Mouse (Mus musculus): ENCODE data around the gene Mdga1. TPM values are rescaled to one million over a fixed set of nuclear protein-coding genes. Genes with fewer than 3 reads are reported as not detected.

Gene Mdga1
- polyA plus RNA-seq, 1 experiment from 2014 or later: 17.7 TPM

- in situ Hi-C loops (cut with MboI; ENCODE audit: low pct_unique_long_range_greater_than_20kb): no loop called here
- CTCF ChIA-PET: no interaction called here
- POLR2A ChIA-PET: no interaction called here
- DNase-seq (ENCODE audit: low read depth, low spot score) (no peak), ATAC-seq (no peak)
- TF ChIP-seq CTCF (IDR thresholded peaks at IDR 0.05): no peak
- no peaks in the 10 kb centered on the region for H3K27me3 ChIP-seq
Measured at GRCm38 (mm10) chr17:29925608-29926606, 44.0 kb downstream of the Mdga1 start.

DNA sequence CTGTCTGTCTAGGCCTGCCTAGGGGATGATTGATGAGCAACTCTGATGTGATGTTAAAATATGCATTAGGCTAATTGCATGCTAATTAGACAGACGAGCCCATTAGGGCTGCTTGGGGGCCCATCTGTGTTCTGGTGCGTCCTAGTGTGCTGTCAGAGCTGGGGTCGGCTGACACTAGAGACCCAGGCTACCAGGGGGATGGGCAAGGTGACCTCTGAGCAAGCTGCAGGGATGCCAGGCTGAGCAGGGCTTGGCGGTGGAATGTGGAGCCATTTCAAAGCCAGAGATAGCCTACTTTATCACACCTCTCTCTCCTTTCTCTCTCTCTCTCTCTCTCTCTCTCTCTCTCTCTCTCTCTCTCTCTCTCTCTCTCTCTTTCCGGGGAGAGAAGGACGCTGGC lies 49.8 kb downstream of the Mdga1 start:
- no peak for ATAC-seq
- TF ChIP-seq CTCF (IDR thresholded peaks at IDR 0.05): no peak
- in situ Hi-C loops (cut with MboI; ENCODE audit: low pct_unique_long_range_greater_than_20kb): no loop called here
- ChIA-PET CTCF (no interaction called here), POLR2A (interaction anchor here (1.1 kb wide), 1 partner anchor 15 kb away, joined by 3 read pairs; no protein-coding TSS in a partner anchor)
- no peak for DNase-seq (ENCODE audit: low read depth, low spot score)
- no peaks in the 10 kb centered on the region for H3K27me3 ChIP-seq

DNA sequence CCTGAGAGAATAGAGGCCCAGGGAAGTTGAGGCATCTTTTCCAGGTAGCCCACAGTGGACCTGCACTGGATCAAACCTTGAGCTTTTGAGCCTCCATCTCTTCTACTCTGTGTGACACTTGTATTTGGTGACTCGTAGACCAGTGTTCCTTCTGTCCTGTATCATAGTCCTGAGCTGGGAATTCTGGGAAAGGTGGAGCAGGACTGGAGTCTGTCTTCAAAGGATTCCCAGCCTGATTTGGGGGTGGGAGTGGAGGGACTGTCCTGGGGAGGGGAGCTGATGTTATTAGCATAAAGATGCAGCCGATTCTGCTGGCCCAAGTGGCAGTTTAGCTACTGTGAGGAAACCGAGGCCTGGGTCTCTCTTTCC lies 50.4 kb downstream of the Mdga1 start:
- in situ Hi-C loops (cut with MboI; ENCODE audit: low pct_unique_long_range_greater_than_20kb): no loop called here
- CTCF ChIA-PET: no interaction called here
- ATAC-seq (no peak), DNase-seq (ENCODE audit: low read depth, low spot score) (no peak)
- TF ChIP-seq CTCF (IDR thresholded peaks at IDR 0.05): no peak
- POLR2A ChIA-PET: interaction anchor here (1.1 kb wide), 1 partner anchor 15 kb away, joined by 3 read pairs; no protein-coding TSS in a partner anchor
- no peaks in the 10 kb centered on the region for H3K27me3 ChIP-seq

- POLR2A ChIA-PET: interaction anchor here (1.1 kb wide), 1 partner anchor 14 kb away, joined by 3 read pairs; no protein-coding TSS in a partner anchor
- no peak for ATAC-seq
- H3K27me3 ChIP-seq: no peaks in the 10 kb centered on the region
- CTCF ChIA-PET: no interaction called here
- no peak for TF ChIP-seq CTCF (IDR thresholded peaks at IDR 0.05)
- DNase-seq (ENCODE audit: low read depth, low spot score): no peak
- in situ Hi-C loops (cut with MboI; ENCODE audit: low pct_unique_long_range_greater_than_20kb): no loop called here
Measured at GRCm38 (mm10) chr17:29918791-29919551, 50.9 kb downstream of the Mdga1 start.

DNA sequence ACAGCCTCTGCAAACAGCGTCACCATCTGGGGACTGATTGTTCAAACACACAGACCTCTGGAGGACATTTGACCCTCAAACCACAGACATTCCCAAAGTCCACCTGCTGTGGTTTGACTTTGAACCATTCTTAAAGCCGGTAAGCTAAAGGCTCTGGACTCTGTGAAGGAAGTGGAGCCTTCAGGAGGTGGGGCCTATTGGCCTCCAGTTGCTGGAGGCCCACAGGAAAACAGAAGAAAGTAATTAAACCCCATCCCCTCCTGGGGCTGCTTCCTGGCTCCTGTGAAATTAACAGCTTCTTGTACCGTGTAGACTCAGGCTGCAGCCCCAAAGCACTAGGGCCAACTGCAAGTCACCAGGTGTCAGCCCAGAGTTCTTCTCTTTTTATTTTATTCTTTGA lies 52.9 kb downstream of the Mdga1 start:
- no peak for DNase-seq (ENCODE audit: low read depth, low spot score)
- ChIA-PET CTCF (interaction anchor here (0.9 kb wide), 1 partner anchor 29 kb away, joined by 3 read pairs; no protein-coding TSS in a partner anchor), POLR2A (no interaction called here)
- ATAC-seq: no peak
- H3K27me3 ChIP-seq: no peaks in the 10 kb centered on the region
- in situ Hi-C loops (cut with MboI; ENCODE audit: low pct_unique_long_range_greater_than_20kb): no loop called here
- no peak for TF ChIP-seq CTCF (IDR thresholded peaks at IDR 0.05)

DNA sequence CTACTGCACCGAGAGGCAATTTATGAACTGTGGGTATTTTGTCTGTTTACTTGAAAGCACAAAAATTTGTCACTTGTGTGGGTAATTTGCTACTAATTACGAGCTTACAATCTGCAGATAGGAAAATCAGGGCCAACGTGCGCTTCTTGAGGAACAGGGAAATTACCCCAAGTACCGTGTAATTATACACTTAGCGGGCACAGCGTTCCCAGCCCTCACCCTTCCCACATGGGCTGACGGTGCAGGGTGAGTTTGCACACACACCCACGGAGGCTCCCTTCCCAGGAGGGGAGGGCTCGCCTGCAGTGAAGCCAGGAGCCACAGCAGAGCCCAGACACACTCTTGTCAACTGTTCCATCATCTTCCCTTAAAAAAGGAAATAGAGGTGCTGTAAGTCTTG lies 54.1 kb downstream of the Mdga1 start:
- no peaks in the 10 kb centered on the region for H3K27me3 ChIP-seq
- POLR2A ChIA-PET: no interaction called here
- no peak for TF ChIP-seq CTCF (IDR thresholded peaks at IDR 0.05)
- in situ Hi-C loops (cut with MboI; ENCODE audit: low pct_unique_long_range_greater_than_20kb): no loop called here
- ATAC-seq: no peak
- DNase-seq (ENCODE audit: low read depth, low spot score): no peak
- CTCF ChIA-PET: no interaction called here

GRCm38 (mm10) chr17:29913301-29913965 lies 56.5 kb downstream of the Mdga1 start:
- ChIA-PET POLR2A (interaction anchor here (0.9 kb wide), 1 partner anchor 186 kb away, joined by 4 read pairs; no protein-coding TSS in a partner anchor), CTCF (no interaction called here)
- DNase-seq (ENCODE audit: low read depth, low spot score) (no peak), ATAC-seq (no peak)
- in situ Hi-C loops (cut with MboI; ENCODE audit: low pct_unique_long_range_greater_than_20kb): no loop called here
- H3K27me3 ChIP-seq: no peaks in the 10 kb centered on the region
- no peak for TF ChIP-seq CTCF (IDR thresholded peaks at IDR 0.05)

GRCm38 (mm10) chr17:29912733-29913132 lies 57.2 kb downstream of the Mdga1 start:
- in situ Hi-C loops (cut with MboI; ENCODE audit: low pct_unique_long_range_greater_than_20kb): no loop called here
- H3K27me3 ChIP-seq: no peaks in the 10 kb centered on the region

DNA sequence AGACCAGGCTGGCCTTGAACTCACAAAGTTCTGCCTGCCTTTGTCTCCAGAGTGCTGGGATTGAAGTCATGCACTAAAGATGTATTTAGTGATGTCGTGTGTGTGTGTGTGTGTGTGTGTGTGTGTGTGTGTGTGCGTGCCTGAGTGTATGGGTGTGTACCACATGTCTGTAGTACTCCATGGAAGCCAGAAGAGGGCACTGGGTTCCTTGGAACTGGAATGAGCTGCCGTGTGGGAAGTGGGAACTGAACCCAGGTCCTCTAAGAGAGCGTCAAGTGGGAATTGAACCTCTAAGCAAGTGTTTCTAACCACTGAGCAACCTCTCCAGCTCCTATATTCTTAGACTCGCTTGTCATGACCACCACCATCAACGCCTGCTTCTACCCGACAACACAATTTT lies 60.9 kb downstream of the Mdga1 start:
- H3K27me3 ChIP-seq: no peaks in the 10 kb centered on the region
- in situ Hi-C loops (cut with MboI; ENCODE audit: low pct_unique_long_range_greater_than_20kb): no loop called here
- ATAC-seq: no peak
- ChIA-PET CTCF (no interaction called here), POLR2A (no interaction called here)
- TF ChIP-seq CTCF (IDR thresholded peaks at IDR 0.05): no peak
- no peak for DNase-seq (ENCODE audit: low read depth, low spot score)

More at GRCm38 (mm10) chr17:29912733-29913132, 57.2 kb downstream of the Mdga1 start:
- ChIA-PET POLR2A (interaction anchor here (0.9 kb wide), 1 partner anchor 186 kb away, joined by 4 read pairs; no protein-coding TSS in a partner anchor), CTCF (no interaction called here)
- TF ChIP-seq CTCF (IDR thresholded peaks at IDR 0.05): no peak
- DNase-seq (ENCODE audit: low read depth, low spot score): no peak
- no peak for ATAC-seq

- no peak for ATAC-seq
- in situ Hi-C loops (cut with MboI; ENCODE audit: low pct_unique_long_range_greater_than_20kb): no loop called here
- CTCF ChIA-PET: no interaction called here
- H3K27me3 ChIP-seq: no peaks in the 10 kb centered on the region
- TF ChIP-seq CTCF (IDR thresholded peaks at IDR 0.05): no peak
- no peak for DNase-seq (ENCODE audit: low read depth, low spot score)
- POLR2A ChIA-PET: interaction anchor here (0.6 to 1.1 kb wide), 2 partner anchors 15 to 581 kb away, joined by 3 read pairs; no protein-coding TSS in a partner anchor
Measured at GRCm38 (mm10) chr17:29904694-29905093, 65.2 kb downstream of the Mdga1 start.

Measured in Patski (cell line).